8 mouse cellular contexts compared by ENCODE assay signal in genomic region chr3:131112573-131112955, GRCm38 (mm10). TPM values are rescaled to one million over a fixed set of nuclear protein-coding genes. Genes with fewer than 3 reads are reported as not detected.
DNase-seq lines count a peak whose midpoint lies in the region; ATAC-seq and TF ChIP-seq lines count a peak whose summit lies in the region.

No protein-coding gene starts in this region.

- peak overlapping the region; percentile 64 for H3K4me3 ChIP-seq in heart, embryonic 12.5 days
- H3K4me3 ChIP-seq in E14TG2a.4 (replicated peaks; ENCODE audit: low read length): peak overlapping the region; percentile 88
- H3K4me3 ChIP-seq in hindbrain, embryonic 13.5 days: peak overlapping the region; percentile 47
- H3K4me3 ChIP-seq in midbrain, embryonic 14.5 days (replicated peaks; ENCODE audit: low read depth, low read length): peak overlapping the region; percentile 69

- no peak overlapping the region for H3K27ac ChIP-seq in heart, embryonic 12.5 days (ENCODE audit: poor library complexity, severe bottlenecking)
- H3K27ac ChIP-seq in hindbrain, embryonic 13.5 days: no peak overlapping the region
- H3K27ac ChIP-seq in midbrain, embryonic 14.5 days (replicated peaks; ENCODE audit: low read depth, low read length): peak overlapping the region; percentile 86

- under 1% methylated on average over 7 of the region's 7 CpGs for WGBS in heart, embryonic 12.5 days
- WGBS in hindbrain, embryonic 13.5 days: 1% methylated on average over 7 of the region's 7 CpGs
- WGBS in midbrain, embryonic 14.5 days: 0% methylated on average over 7 of the region's 7 CpGs

- no peak for TF ChIP-seq CTCF in E14TG2a.4 (conservative IDR thresholded peaks at IDR 0.05; ENCODE audit: low read length)

- peaks cover 4% of the 10 kb centered on the region; the same call in 1 of the 2 replicates for H3K36me3 ChIP-seq in heart, embryonic 12.5 days
- H3K36me3 ChIP-seq in E14TG2a.4 (ENCODE audit: insufficient read depth, low read length): peaks cover 34% of the 10 kb centered on the region
- H3K36me3 ChIP-seq in hindbrain, embryonic 13.5 days: no peaks in the 10 kb centered on the region
- H3K36me3 ChIP-seq in midbrain, embryonic 14.5 days (ENCODE audit: control insufficient read depth, insufficient read depth, low read length): peaks cover 8% of the 10 kb centered on the region; the same call in 1 of the 2 replicates

- peak overlapping the region; percentile 97 for H3K4me2 ChIP-seq in heart, embryonic 12.5 days
- peak overlapping the region; percentile 70 for H3K4me2 ChIP-seq in hindbrain, embryonic 13.5 days
- peak overlapping the region; percentile 65 for H3K4me2 ChIP-seq in midbrain, embryonic 14.5 days (ENCODE audit: low read length)

- ATAC-seq in heart, embryonic 12.5 days (ENCODE audit: insufficient number of reproducible peaks, low FRiP score): no peak
- ATAC-seq in hindbrain, embryonic 13.5 days (ENCODE audit: low FRiP score): no peak
- ATAC-seq in midbrain, embryonic 14.5 days (ENCODE audit: low FRiP score, low TSS enrichment): no peak

- H3K9me3 ChIP-seq in heart, embryonic 12.5 days (replicated peaks): no peaks in the 10 kb centered on the region
- H3K9me3 ChIP-seq in E14TG2a.4 (ENCODE audit: low read length): no peaks in the 10 kb centered on the region
- no peaks in the 10 kb centered on the region for H3K9me3 ChIP-seq in hindbrain, embryonic 13.5 days
- H3K9me3 ChIP-seq in midbrain, embryonic 14.5 days (ENCODE audit: control insufficient read depth, low read length): no peaks in the 10 kb centered on the region

- no peak for DNase-seq in heart, adult 18-20 months
- no peak for DNase-seq in midbrain, embryonic 14.5 days
- no peak for DNase-seq in ovary, postnatal 10 days (ENCODE audit: low spot score)
- no peak for DNase-seq in ovary, postnatal 36 days (ENCODE audit: low spot score)
- DNase-seq in adrenal gland, adult 18-20 months (ENCODE audit: low spot score in 2 of 2): no peak

- peak overlapping the region; percentile 77 for H3K9ac ChIP-seq in heart, embryonic 12.5 days
- H3K9ac ChIP-seq in hindbrain, embryonic 13.5 days: peak overlapping the region; percentile 69
- peak overlapping the region; percentile 79 for H3K9ac ChIP-seq in midbrain, embryonic 14.5 days (replicated peaks; ENCODE audit: low read length)

- H3K4me1 ChIP-seq in heart, embryonic 12.5 days (replicated peaks): peaks cover 15% of the 10 kb centered on the region
- H3K4me1 ChIP-seq in E14TG2a.4 (replicated peaks; ENCODE audit: low read depth, low read length): peaks cover 70% of the 10 kb centered on the region
- peaks cover 39% of the 10 kb centered on the region for H3K4me1 ChIP-seq in hindbrain, embryonic 13.5 days (replicated peaks)
- peaks cover 26% of the 10 kb centered on the region for H3K4me1 ChIP-seq in midbrain, embryonic 14.5 days (ENCODE audit: control insufficient read depth, insufficient read depth, low read length)

- peaks cover 11% of the 10 kb centered on the region for H3K27me3 ChIP-seq in heart, embryonic 12.5 days (replicated peaks)
- H3K27me3 ChIP-seq in E14TG2a.4 (ENCODE audit: insufficient read depth, low read length): peaks cover 59% of the 10 kb centered on the region
- peaks cover 72% of the 10 kb centered on the region for H3K27me3 ChIP-seq in hindbrain, embryonic 13.5 days
- H3K27me3 ChIP-seq in midbrain, embryonic 14.5 days (ENCODE audit: control insufficient read depth, insufficient read depth, low read length): peaks cover 3% of the 10 kb centered on the region; the same call in 1 of the 2 replicates

RNA-seq across cellular contexts. Expression of gene Lef1, which starts 2.3 kb away (rescaled TPM):
- polyA plus RNA-seq in heart, embryonic 12.5 days (2016; fragmentation: Nextera tagmentation; extraction: Ambion mirVana): 18.7 and 21.2 TPM in 2 replicates
- total RNA-seq in heart, adult 18-20 months (2021): 1 to 10 TPM in 1 of 2 experiments, under 1 TPM in 1; 0.25 to 2.5 TPM
- polyA plus RNA-seq in hindbrain, embryonic 13.5 days (2015; fragmentation: Nextera tagmentation; extraction: Ambion mirVana): 13.5 and 13.6 TPM in 2 replicates
- polyA plus RNA-seq in midbrain, embryonic 14.5 days (2014; fragmentation: Nextera tagmentation; extraction: Ambion mirVana): 75.4 and 93.8 TPM in 2 replicates
- 10 to 100 TPM in 1 of 2 experiments, 1 to 10 TPM in 1; 7.3 to 10.1 TPM for total RNA-seq in adrenal gland, adult 18-20 months (2021)
